Mouse (Mus musculus) limb, embryonic 14.5 days (tissue): ENCODE measurements at regions not wholly inside any gene's neighbourhood (a gene's known extent, or its start where the extent isn't known, plus 50 kb on each side); places are given as distances from the start of the nearest gene placed in this dataset.
A peak's percentile ranks its signal among the peaks of the same experiment; 100 is the strongest.

Experiments used
- ATAC-seq: fragments of 200-750 bp; cut with Nextera tagmentation; 2 replicates; pipeline ENCODE4 v1.8.0; 2017; ENCODE audit warnings: low read depth, moderate number of reproducible peaks, moderate TSS enrichment; ENCODE audit not compliant: low FRiP score
- DNase-seq: peaks from one replicate; pipeline ENCODE4 v3.0.0-alpha.2; 2015; ENCODE audit warnings: low spot score
- H3K27ac ChIP-seq: fragments of 300-500 bp; sonication (generic); replicated peaks from 2 replicates; pipeline ENCODE4 v1.5.1; 2014; ENCODE audit warnings: low read depth, mild to moderate bottlenecking, low read length, moderate library complexity, mixed read lengths
- H3K27me3 ChIP-seq: fragments of 300-500 bp; sonication (generic); 2 replicates; pipeline ENCODE4 v1.6.1; 2014; ENCODE audit warnings: low read length, mixed read lengths; ENCODE audit not compliant: control insufficient read depth, insufficient read depth
- H3K36me3 ChIP-seq: fragments of 300-500 bp; sonication (generic); 2 replicates; pipeline ENCODE4 v1.6.1; 2014; ENCODE audit warnings: mild to moderate bottlenecking, low read length, moderate library complexity, mixed read lengths; ENCODE audit not compliant: control insufficient read depth, insufficient read depth
- H3K4me1 ChIP-seq: fragments of 300-500 bp; sonication (generic); 2 replicates; pipeline ENCODE4 v1.6.1; 2014; ENCODE audit warnings: antibody characterized with exemption, low read length, mixed read lengths; ENCODE audit not compliant: control insufficient read depth, insufficient read depth
- H3K4me2 ChIP-seq: fragments of 300-500 bp; sonication (generic); replicated peaks from 2 replicates; pipeline ENCODE4 v1.6.1; 2014; ENCODE audit warnings: low read depth, mild to moderate bottlenecking, low read length, moderate library complexity; ENCODE audit not compliant: severe bottlenecking
- H3K4me3 ChIP-seq: fragments of 300-500 bp; sonication (generic); replicated peaks from 2 replicates; pipeline ENCODE4 v1.5.1; 2014; ENCODE audit warnings: low read length
- H3K9ac ChIP-seq: fragments of 300-500 bp; sonication (generic); 2 replicates; pipeline ENCODE4 v1.6.1; 2014; ENCODE audit warnings: mild to moderate bottlenecking, low read depth, low read length, moderate library complexity; ENCODE audit not compliant: severe bottlenecking
- H3K9me3 ChIP-seq: fragments of 300-500 bp; sonication (generic); 2 replicates; pipeline ENCODE4 v1.6.1; 2016; ENCODE audit warnings: low read length; ENCODE audit not compliant: control insufficient read depth
- POLR2A ChIP-seq: fragments of 200-500 bp; IDR thresholded peaks from 2 replicates; pipeline ENCODE4 v1.8.0; 2012; ENCODE audit warnings: inconsistent platforms, mild to moderate bottlenecking, moderate library complexity, borderline replicate concordance; ENCODE audit not compliant: insufficient read depth, insufficient read length; ENCODE audit errors: extremely low read depth
- WGBS: fragments of 180-500 bp; shearing (Covaris S2); extraction: QIAGEN DNeasy Blood & Tissue Kit; methylation state at CpG from one replicate; pipeline ENCODE4 v1.1.7; 2014; 5-methylcytosine and 5-hydroxymethylcytosine counted together

DNA sequence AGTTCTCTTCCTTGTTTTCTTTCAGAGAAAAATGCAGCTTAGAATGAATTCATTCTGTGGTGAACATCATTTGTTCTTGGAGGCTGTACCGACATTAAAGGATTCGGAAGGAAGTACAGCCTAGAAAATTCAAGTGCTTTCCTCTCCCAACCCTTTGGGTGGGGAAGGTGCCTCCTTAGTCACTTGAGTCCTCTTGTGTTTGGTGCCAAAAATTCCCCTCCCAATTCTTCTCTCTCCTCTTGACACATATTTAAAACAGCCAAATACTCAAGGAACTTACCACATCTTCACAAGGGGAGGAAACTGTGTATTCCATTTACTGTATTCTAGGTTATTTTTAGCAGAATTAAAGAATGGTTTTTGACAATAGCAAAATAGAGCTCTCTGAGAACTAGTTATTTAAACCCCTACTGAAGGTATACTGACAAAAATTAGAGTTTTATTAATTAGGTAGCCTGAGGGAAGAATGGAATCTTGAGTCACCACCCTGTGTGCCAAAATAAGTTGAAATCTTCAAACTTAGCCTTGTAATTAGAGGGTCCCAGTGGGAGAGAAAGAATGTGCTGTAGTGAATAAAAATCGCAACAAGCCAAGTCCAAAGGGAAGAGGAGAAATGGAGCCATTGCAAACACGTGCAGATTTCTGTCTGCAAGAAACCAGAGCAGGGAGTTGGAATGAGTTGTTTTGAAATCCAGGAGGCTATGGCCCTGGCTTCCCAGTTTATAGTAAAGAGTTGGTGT lies 149.2 kb upstream of the Lsm8 start:
- Histone ChIP-seq H3K4me3 (no peak overlapping the region), H3K27me3 (no peaks in the 10 kb centered on the region), H3K36me3 (no peaks in the 10 kb centered on the region), H3K4me2 (no peak overlapping the region), H3K9ac (no peak overlapping the region), H3K4me1 (peaks cover 11% of the 10 kb centered on the region; the same call in 1 of the 2 replicates), H3K27ac (0 out of 2 replicates have a peak overlapping the region, but pooled peaks have one; percentile 19), H3K9me3 (no peaks in the 10 kb centered on the region)
- WGBS = 31% methylated on average over 4 of the region's 4 CpGs
- TF ChIP-seq POLR2A = no peak
- DNase-seq = peak; percentile 45
- ATAC-seq = no peak

DNA sequence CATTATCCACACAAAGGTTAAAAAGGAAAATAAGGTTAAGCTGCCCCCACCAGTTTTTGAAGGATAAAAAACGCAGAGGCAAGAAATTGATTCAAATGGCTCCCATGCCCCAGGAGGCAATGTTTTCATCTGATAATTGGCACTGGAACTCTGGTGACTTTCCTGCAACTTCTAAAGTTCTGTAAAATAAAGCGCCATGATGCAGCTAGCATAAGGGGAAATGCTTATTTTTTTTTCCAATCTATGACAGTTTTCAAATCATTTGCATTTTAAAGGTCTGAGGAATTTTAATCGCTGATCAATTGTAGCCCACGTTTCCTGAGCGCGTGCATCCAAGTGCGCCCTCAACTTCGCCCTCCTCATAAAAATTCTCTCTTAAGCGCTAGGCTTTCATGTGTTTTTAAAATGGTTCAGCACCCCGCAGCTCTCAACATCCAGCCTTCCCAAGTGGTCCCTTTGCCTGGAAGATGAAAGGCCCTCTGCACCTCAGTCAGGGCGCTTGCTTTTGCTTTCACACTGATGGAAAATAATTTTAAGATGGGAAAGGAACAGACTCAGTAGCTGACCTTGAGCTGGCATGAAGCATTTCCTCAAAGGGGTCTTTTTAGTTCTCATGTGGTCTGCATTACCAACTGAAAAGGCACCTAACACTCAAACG lies 148.5 kb upstream of the Lsm8 start:
- TF ChIP-seq POLR2A = no peak
- Histone ChIP-seq H3K9ac (no peak overlapping the region), H3K27me3 (no peaks in the 10 kb centered on the region), H3K9me3 (no peaks in the 10 kb centered on the region), H3K4me1 (peaks cover 11% of the 10 kb centered on the region; the same call in 1 of the 2 replicates), H3K4me2 (peak overlapping the region; percentile 20), H3K27ac (0 out of 2 replicates have a peak overlapping the region, but pooled peaks have one; percentile 19), H3K36me3 (no peaks in the 10 kb centered on the region), H3K4me3 (no peak overlapping the region)
- 6% methylated on average over 12 of the region's 12 CpGs for WGBS
- DNase-seq (no peak), ATAC-seq (peak; percentile 55)

DNA sequence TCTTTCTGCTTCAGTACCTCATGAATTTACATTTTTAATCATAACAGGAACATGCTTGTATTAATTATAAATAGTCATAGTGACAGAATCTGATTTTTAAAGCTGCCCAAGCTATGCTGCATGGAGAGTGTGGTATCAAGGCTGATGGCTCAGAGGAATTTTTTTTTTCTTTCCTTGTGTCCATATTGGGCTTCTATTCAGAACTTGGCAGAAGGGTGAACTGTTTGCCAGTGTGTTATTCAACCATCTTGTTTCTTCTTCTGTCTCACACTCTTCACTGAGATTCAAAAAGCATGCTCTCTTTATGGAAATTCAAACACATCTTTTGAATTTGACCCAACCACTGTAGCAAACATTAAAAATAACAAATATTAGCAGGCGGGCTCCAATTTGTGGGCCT lies 137.6 kb upstream of the Lsm8 start:
- no peak for ATAC-seq
- Histone ChIP-seq H3K4me2 (no peak overlapping the region), H3K27me3 (no peaks in the 10 kb centered on the region), H3K27ac (no peak overlapping the region), H3K9ac (no peak overlapping the region), H3K36me3 (no peaks in the 10 kb centered on the region), H3K4me3 (no peak overlapping the region), H3K9me3 (no peaks in the 10 kb centered on the region), H3K4me1 (no peaks in the 10 kb centered on the region)
- WGBS = 87% methylated on average over 1 of the region's 1 CpGs
- no peak for TF ChIP-seq POLR2A
- DNase-seq = no peak

DNA sequence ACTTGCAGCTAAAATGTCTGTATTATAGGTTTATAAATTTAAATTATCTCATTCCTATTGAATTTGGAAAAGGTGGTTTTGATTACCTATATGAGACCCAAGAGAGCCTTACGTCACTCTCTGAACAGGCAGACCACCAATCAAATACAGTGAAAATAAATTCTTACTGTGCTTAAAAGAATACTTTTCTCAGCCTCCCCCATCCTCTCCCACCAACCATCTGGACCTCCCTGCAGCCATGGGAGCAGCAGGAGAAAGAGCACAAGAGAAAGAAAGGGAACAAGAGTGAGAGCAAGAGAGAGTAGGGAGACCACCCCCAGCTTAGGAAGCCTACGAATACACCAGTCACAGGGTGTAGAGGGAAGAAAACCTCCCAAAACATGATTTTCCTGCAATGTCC lies 99.5 kb upstream of the Lsm8 start:
- Histone ChIP-seq H3K4me2 (no peak overlapping the region), H3K27me3 (no peaks in the 10 kb centered on the region), H3K4me3 (no peak overlapping the region), H3K4me1 (peaks cover 3% of the 10 kb centered on the region; the same call in 1 of the 2 replicates), H3K27ac (peak overlapping the region; percentile 52; the same call in 1 of the 2 replicates), H3K9me3 (no peaks in the 10 kb centered on the region), H3K9ac (no peak overlapping the region), H3K36me3 (no peaks in the 10 kb centered on the region)
- 25% methylated on average over 2 of the region's 2 CpGs for WGBS
- DNase-seq = peak; percentile 75
- peak; percentile 93 for ATAC-seq
- TF ChIP-seq POLR2A = no peak

DNA sequence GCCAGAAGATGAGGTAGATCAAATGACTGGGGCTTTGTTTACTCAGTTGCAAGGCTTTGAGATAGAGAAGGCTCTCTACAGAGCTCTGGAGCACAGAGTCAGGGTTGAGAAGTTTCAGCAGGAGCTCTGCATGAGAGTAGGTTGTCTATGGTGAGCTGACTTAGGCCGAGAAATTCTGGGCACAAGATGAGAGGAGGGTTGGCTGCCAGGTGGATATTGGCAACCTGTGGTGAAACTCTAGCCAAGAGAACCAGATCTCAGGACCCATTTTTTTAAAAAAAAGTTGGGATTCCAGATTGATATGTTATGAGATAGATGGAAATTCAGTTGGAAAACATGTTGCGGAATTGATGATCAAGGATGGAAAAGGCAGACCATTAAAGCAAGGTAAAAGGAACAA lies 83.8 kb upstream of the Lsm8 start:
- no peak for DNase-seq

More for the DNA sequence above, 83.8 kb upstream of the Lsm8 start:
- Histone ChIP-seq H3K27ac (no peak overlapping the region), H3K36me3 (no peaks in the 10 kb centered on the region), H3K27me3 (no peaks in the 10 kb centered on the region), H3K4me3 (no peak overlapping the region), H3K9ac (no peak overlapping the region), H3K9me3 (no peaks in the 10 kb centered on the region), H3K4me1 (no peaks in the 10 kb centered on the region), H3K4me2 (no peak overlapping the region)
- no peak for ATAC-seq
- WGBS = 89% methylated on average over 2 of the region's 2 CpGs
- TF ChIP-seq POLR2A = no peak
